Mouse (Mus musculus): ENCODE measurements around the gene Prrc2a.

- TF ChIP-seq CTCF (IDR thresholded peaks at IDR 0.05; ENCODE audit: low read depth, low read length) (no peak), POLR2A (IDR thresholded peaks at IDR 0.05; ENCODE audit: borderline replicate concordance, low read depth, low read length) (no peak)
These were observed 17.3 kb downstream of the Prrc2a start for GRCm38 (mm10) chr17:35147348-35147747.
